Mouse (Mus musculus) MEL (cell line): ENCODE measurements around the gene Git1.

ENCODE experiments used
- BHLHE40 ChIP-seq: IDR thresholded peaks from 2 replicates; pipeline ENCODE4 v1.6.1; 2012; ENCODE audit warnings: low read depth, mild to moderate bottlenecking, inconsistent platforms, low read length, improper control_type of control experiment, borderline replicate concordance
- CTCF ChIP-seq, 3 experiments: IDR thresholded peaks in 2 of 3; conservative IDR thresholded peaks in 1 of 3; 2 replicates each; pipeline ENCODE4 v1.5.1; 2011 to 2012; ENCODE audit warnings: low read length in 3 of 3, low read depth in 2 of 3, mild to moderate bottlenecking in 2 of 3, improper control_type of control experiment in 1 of 3, inconsistent platforms in 1 of 3, mixed read lengths in 1 of 3, moderate library complexity in 1 of 3; ENCODE audit not compliant: control insufficient read depth in 1 of 3, insufficient read depth in 1 of 3, poor library complexity in 1 of 3, severe bottlenecking in 1 of 3
- E2F4 ChIP-seq: IDR thresholded peaks from 2 replicates; pipeline ENCODE4 v1.6.1; 2011; ENCODE audit warnings: low read depth, low read length, improper control_type of control experiment, borderline replicate concordance
- MAFK ChIP-seq: IDR thresholded peaks from 2 replicates; pipeline ENCODE4 v1.6.1; 2011; ENCODE audit warnings: low read depth, mild to moderate bottlenecking, low read length, improper control_type of control experiment, borderline replicate concordance
- MXI1 ChIP-seq: IDR thresholded peaks from 2 replicates; pipeline ENCODE4 v1.6.1; 2011; ENCODE audit warnings: mild to moderate bottlenecking, low read depth, low read length, improper control_type of control experiment
- TCF12 ChIP-seq: IDR thresholded peaks from 2 replicates; pipeline ENCODE4 v1.6.1; 2014; ENCODE audit warnings: low read depth, mild to moderate bottlenecking, inconsistent platforms, low read length, improper control_type of control experiment, moderate library complexity
- ZKSCAN1 ChIP-seq: IDR thresholded peaks from 2 replicates; pipeline ENCODE4 v1.6.1; 2012; ENCODE audit warnings: low read depth, mild to moderate bottlenecking, inconsistent platforms, low read length, improper control_type of control experiment, moderate library complexity
- ZNF384 ChIP-seq: IDR thresholded peaks from 2 replicates; pipeline ENCODE4 v1.6.1; 2012; ENCODE audit warnings: low read depth, mild to moderate bottlenecking, inconsistent platforms, low read length, improper control_type of control experiment

GRCm38 (mm10) chr11:77508068-77509021 is 15.0 kb downstream of the Git1 start:
- TF ChIP-seq ZNF384, result no peak
- TF ChIP-seq BHLHE40, result peak; percentile 60
- peak; percentile 90 to 99 (median 97) for TF ChIP-seq CTCF (IDR thresholded peaks at IDR 0.05 in 2 of 3, conservative IDR thresholded peaks at IDR 0.05 in 1 of 3; ENCODE audit: control insufficient read depth in 1 of 3, insufficient read depth in 1 of 3, low read depth in 2 of 3, low read length in 3 of 3, poor library complexity in 1 of 3, severe bottlenecking in 1 of 3)
- TF ChIP-seq MAFK, result no peak
- peak; percentile 6; the same call in 1 of the 2 replicates for TF ChIP-seq ZKSCAN1
- peak; percentile 35; the same call in 1 of the 2 replicates for TF ChIP-seq TCF12
- peak; percentile 100 for TF ChIP-seq MXI1
- TF ChIP-seq E2F4, result no peak
